In the genomic region with DNA sequence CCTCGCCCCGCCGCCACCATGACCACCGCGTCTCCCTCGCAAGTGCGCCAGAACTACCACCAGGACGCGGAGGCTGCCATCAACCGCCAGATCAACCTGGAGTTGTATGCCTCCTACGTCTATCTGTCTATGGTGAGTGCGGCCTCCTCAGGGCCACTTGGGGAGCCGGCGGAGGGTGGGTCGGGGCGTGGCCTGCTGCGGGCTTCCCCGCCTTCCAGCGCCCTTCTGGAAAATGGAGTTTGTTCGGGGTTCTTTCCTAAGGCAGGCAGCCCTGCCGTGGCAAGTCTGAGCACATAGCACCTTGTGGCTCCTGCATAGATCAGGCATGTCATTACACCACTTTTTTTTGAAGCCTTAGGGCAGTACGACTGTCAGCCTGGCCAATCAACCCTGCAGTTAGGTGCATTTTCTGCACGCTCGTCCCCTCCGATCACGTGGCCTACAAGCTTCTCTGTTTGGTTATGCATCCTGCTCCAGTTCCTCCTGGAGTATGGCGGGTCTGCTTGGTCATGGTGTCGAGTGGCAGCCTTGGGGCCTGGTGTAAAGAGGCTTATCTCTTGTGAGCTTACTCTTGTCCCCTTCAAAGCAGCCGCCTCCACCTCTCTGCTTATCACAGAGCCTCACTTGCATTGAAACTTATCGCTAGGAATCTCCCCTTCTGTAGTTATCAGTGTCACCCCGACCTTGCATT, we compare ENCODE assay signal across 8 mouse cellular contexts. TPM values are rescaled to one million over a fixed set of nuclear protein-coding genes. Genes with fewer than 3 reads are reported as not detected.
A peak's percentile ranks its signal among the peaks of the same experiment; 100 is the strongest.
DNase-seq lines count a peak whose midpoint lies in the region; ATAC-seq and TF ChIP-seq lines count a peak whose summit lies in the region.

No protein-coding gene starts in this region.

- under 1% methylated on average over 31 of the region's 31 CpGs for WGBS in forebrain, embryonic 16.5 days
- WGBS in hindbrain, embryonic 13.5 days = under 1% methylated on average over 31 of the region's 31 CpGs
- under 1% methylated on average over 31 of the region's 31 CpGs for WGBS in limb, embryonic 12.5 days
- WGBS in midbrain, embryonic 11.5 days = under 1% methylated on average over 31 of the region's 31 CpGs

- peak overlapping the region; percentile 86 for H3K4me3 ChIP-seq in forebrain, embryonic 16.5 days (replicated peaks; ENCODE audit: low read length)
- peak overlapping the region; percentile 79 for H3K4me3 ChIP-seq in hindbrain, embryonic 13.5 days
- peak overlapping the region; percentile 93 for H3K4me3 ChIP-seq in limb, embryonic 12.5 days (replicated peaks)
- peak overlapping the region; percentile 91 for H3K4me3 ChIP-seq in midbrain, embryonic 11.5 days (ENCODE audit: low read depth, low read length)

- peaks cover 21% of the 10 kb centered on the region for H3K4me1 ChIP-seq in forebrain, embryonic 16.5 days (replicated peaks; ENCODE audit: control insufficient read depth, insufficient read depth, low read length)
- H3K4me1 ChIP-seq in hindbrain, embryonic 13.5 days (replicated peaks) = peaks cover 24% of the 10 kb centered on the region
- H3K4me1 ChIP-seq in limb, embryonic 12.5 days (replicated peaks) = peaks cover 22% of the 10 kb centered on the region
- peaks cover 6% of the 10 kb centered on the region for H3K4me1 ChIP-seq in midbrain, embryonic 11.5 days (ENCODE audit: control insufficient read depth, insufficient read depth, low read length)

- H3K27me3 ChIP-seq in forebrain, embryonic 16.5 days (replicated peaks; ENCODE audit: control insufficient read depth, insufficient read depth, low read length) = no peaks in the 10 kb centered on the region
- H3K27me3 ChIP-seq in hindbrain, embryonic 13.5 days = no peaks in the 10 kb centered on the region
- no peaks in the 10 kb centered on the region for H3K27me3 ChIP-seq in limb, embryonic 12.5 days
- H3K27me3 ChIP-seq in midbrain, embryonic 11.5 days (ENCODE audit: control insufficient read depth, insufficient read depth, low read length) = no peaks in the 10 kb centered on the region

- peak overlapping the region; percentile 93 for H3K27ac ChIP-seq in forebrain, embryonic 16.5 days (ENCODE audit: low read length)
- peak overlapping the region; percentile 95 for H3K27ac ChIP-seq in hindbrain, embryonic 13.5 days
- peak overlapping the region; percentile 97 for H3K27ac ChIP-seq in limb, embryonic 12.5 days
- peak overlapping the region; percentile 77 for H3K27ac ChIP-seq in midbrain, embryonic 11.5 days (ENCODE audit: low read depth, low read length)

- DNase-seq in cerebellum, adult 18-20 months = peak; percentile 73 to 76
- no peak for DNase-seq in cerebellum, adult 11-12 months
- peak; percentile 69 for DNase-seq in brain, embryonic 14.5 days (ENCODE audit: low read depth)
- DNase-seq in midbrain, embryonic 11.5 days (ENCODE audit: low spot score, missing footprints) = peak; percentile 92
- peak; percentile 78 to 81 for DNase-seq in spleen, postnatal 36 days (ENCODE audit: low spot score in 2 of 2)

- peak overlapping the region; percentile 90 for H3K9ac ChIP-seq in forebrain, embryonic 16.5 days (replicated peaks; ENCODE audit: low read depth, low read length)
- peak overlapping the region; percentile 91 for H3K9ac ChIP-seq in hindbrain, embryonic 13.5 days
- H3K9ac ChIP-seq in limb, embryonic 12.5 days (replicated peaks) = peak overlapping the region; percentile 89
- H3K9ac ChIP-seq in midbrain, embryonic 11.5 days (ENCODE audit: low read length) = peak overlapping the region; percentile 91

- no peak for TF ChIP-seq POLR2A in brain, embryonic 14.5 days (IDR thresholded peaks at IDR 0.05; ENCODE audit: borderline replicate concordance, extremely low read depth, insufficient read depth, insufficient read length, poor library complexity, severe bottlenecking)

- peak overlapping the region; percentile 89 for H3K4me2 ChIP-seq in forebrain, embryonic 16.5 days (ENCODE audit: low read length)
- H3K4me2 ChIP-seq in hindbrain, embryonic 13.5 days = peak overlapping the region; percentile 87
- H3K4me2 ChIP-seq in limb, embryonic 12.5 days = peak overlapping the region; percentile 70
- peak overlapping the region; percentile 87 for H3K4me2 ChIP-seq in midbrain, embryonic 11.5 days

- peak; percentile 71 for ATAC-seq in forebrain, embryonic 16.5 days
- ATAC-seq in hindbrain, embryonic 13.5 days (ENCODE audit: low FRiP score) = peak; percentile 88
- ATAC-seq in limb, embryonic 12.5 days (ENCODE audit: insufficient number of reproducible peaks, insufficient read depth, low FRiP score, low TSS enrichment, low read depth) = peak; percentile 73
- ATAC-seq in midbrain, embryonic 11.5 days (ENCODE audit: low FRiP score) = peak; percentile 83

- no peaks in the 10 kb centered on the region for H3K9me3 ChIP-seq in forebrain, embryonic 16.5 days (ENCODE audit: control insufficient read depth, low read length)
- no peaks in the 10 kb centered on the region for H3K9me3 ChIP-seq in hindbrain, embryonic 13.5 days
- H3K9me3 ChIP-seq in limb, embryonic 12.5 days = no peaks in the 10 kb centered on the region
- H3K9me3 ChIP-seq in midbrain, embryonic 11.5 days (ENCODE audit: control insufficient read depth, low read length) = no peaks in the 10 kb centered on the region

- TF ChIP-seq CTCF in brain, embryonic 14.5 days (IDR thresholded peaks at IDR 0.05; ENCODE audit: borderline replicate concordance, extremely low read depth, insufficient read depth, insufficient read length) = no peak

- H3K36me3 ChIP-seq in forebrain, embryonic 16.5 days (ENCODE audit: control insufficient read depth, insufficient read depth) = peaks cover 8% of the 10 kb centered on the region
- H3K36me3 ChIP-seq in hindbrain, embryonic 13.5 days = peaks cover 27% of the 10 kb centered on the region
- H3K36me3 ChIP-seq in limb, embryonic 12.5 days = peaks cover 29% of the 10 kb centered on the region
- peaks cover 9% of the 10 kb centered on the region; the same call in 1 of the 2 replicates for H3K36me3 ChIP-seq in midbrain, embryonic 11.5 days (ENCODE audit: control insufficient read depth, insufficient read depth, low read length)

RNA-seq across cellular contexts. Expression of gene Fth1, which starts 2.6 kb away (rescaled TPM):
- polyA plus RNA-seq in brain, embryonic 14.5 days (2012; rRNA removed) = 574 and 777 TPM in 2 replicates
- 1,497 and 1,681 TPM in 2 replicates for polyA plus RNA-seq in forebrain, embryonic 16.5 days (2015; fragmentation: Nextera tagmentation; extraction: Ambion mirVana)
- polyA plus RNA-seq in hindbrain, embryonic 13.5 days (2015; fragmentation: Nextera tagmentation; extraction: Ambion mirVana) = 1,535 and 1,618 TPM in 2 replicates
- 1,334 and 1,385 TPM in 2 replicates for polyA plus RNA-seq in limb, embryonic 12.5 days (2016; fragmentation: Nextera tagmentation; extraction: Ambion mirVana)
- polyA plus RNA-seq in midbrain, embryonic 11.5 days (2014; fragmentation: Nextera tagmentation; extraction: Ambion mirVana) = 1,347 and 1,422 TPM in 2 replicates

RNA-seq across cellular contexts. Expression of gene Best1, which starts 18.4 kb away (rescaled TPM):
- 1.2 and 1.4 TPM in 2 replicates for polyA plus RNA-seq in brain, embryonic 14.5 days (2012; rRNA removed)
- 1.2 and 1.5 TPM in 2 replicates for polyA plus RNA-seq in forebrain, embryonic 16.5 days (2015; fragmentation: Nextera tagmentation; extraction: Ambion mirVana)
- 1.5 and 1.7 TPM in 2 replicates for polyA plus RNA-seq in hindbrain, embryonic 13.5 days (2015; fragmentation: Nextera tagmentation; extraction: Ambion mirVana)
- 2.2 and 2.3 TPM in 2 replicates for polyA plus RNA-seq in limb, embryonic 12.5 days (2016; fragmentation: Nextera tagmentation; extraction: Ambion mirVana)
- polyA plus RNA-seq in midbrain, embryonic 11.5 days (2014; fragmentation: Nextera tagmentation; extraction: Ambion mirVana) = 1.3 and 1.5 TPM in 2 replicates

RNA-seq across cellular contexts. Expression of gene Rab3il1, which starts 18.5 kb away (rescaled TPM):
- polyA plus RNA-seq in brain, embryonic 14.5 days (2012; rRNA removed) = 19.5 and 20.0 TPM in 2 replicates
- polyA plus RNA-seq in forebrain, embryonic 16.5 days (2015; fragmentation: Nextera tagmentation; extraction: Ambion mirVana) = 18.0 and 18.4 TPM in 2 replicates
- 22.6 and 25.1 TPM in 2 replicates for polyA plus RNA-seq in hindbrain, embryonic 13.5 days (2015; fragmentation: Nextera tagmentation; extraction: Ambion mirVana)
- 32.0 and 35.8 TPM in 2 replicates for polyA plus RNA-seq in limb, embryonic 12.5 days (2016; fragmentation: Nextera tagmentation; extraction: Ambion mirVana)
- 36.8 and 40.1 TPM in 2 replicates for polyA plus RNA-seq in midbrain, embryonic 11.5 days (2014; fragmentation: Nextera tagmentation; extraction: Ambion mirVana)

RNA-seq across cellular contexts. Expression of gene Fads3, which starts 58.4 kb away (rescaled TPM):
- 42.8 and 44.8 TPM in 2 replicates for polyA plus RNA-seq in brain, embryonic 14.5 days (2012; rRNA removed)
- 14.1 and 20.9 TPM in 2 replicates for polyA plus RNA-seq in forebrain, embryonic 16.5 days (2015; fragmentation: Nextera tagmentation; extraction: Ambion mirVana)
- 15.2 and 18.0 TPM in 2 replicates for polyA plus RNA-seq in hindbrain, embryonic 13.5 days (2015; fragmentation: Nextera tagmentation; extraction: Ambion mirVana)
- 5.8 and 5.9 TPM in 2 replicates for polyA plus RNA-seq in limb, embryonic 12.5 days (2016; fragmentation: Nextera tagmentation; extraction: Ambion mirVana)
- polyA plus RNA-seq in midbrain, embryonic 11.5 days (2014; fragmentation: Nextera tagmentation; extraction: Ambion mirVana) = 5.0 and 5.1 TPM in 2 replicates
